Comparison of ENCODE assay signal across 14 mouse cellular contexts in the genomic region with DNA sequence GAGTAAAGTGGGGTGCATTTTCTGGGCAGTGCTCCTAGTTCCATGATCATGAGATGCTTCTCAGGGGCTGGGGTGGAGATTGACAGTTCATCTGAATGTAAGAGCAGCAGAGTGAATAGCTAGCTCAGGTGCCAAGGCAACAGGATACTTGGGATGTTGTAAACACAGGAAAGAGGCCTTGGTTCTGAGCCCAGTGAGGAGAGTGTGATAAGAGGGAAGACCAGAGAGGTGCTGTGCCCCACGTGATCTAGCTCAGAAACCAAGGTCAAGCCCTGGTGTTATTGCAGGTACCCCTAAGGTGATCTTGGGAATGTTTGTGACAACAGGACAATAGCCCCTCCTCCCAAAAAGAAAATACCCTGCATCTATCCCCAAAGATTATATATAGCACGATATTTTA.
"Had no signal": no experiment of that assay in that cellular context is flagged by ENCODE, and none has a peak within 500 bp of the region (broad histone marks: within the 10 kb centered on the region; RNA-seq: fewer than 3 reads in every experiment).

No protein-coding gene starts in this region.

- H3K4me3 ChIP-seq: intestine, embryonic 15.5 days; liver, embryonic 15.5 days; stomach, embryonic 15.5 days had no signal

- H3K4me2 ChIP-seq: intestine, embryonic 15.5 days; liver, embryonic 11.5 days; liver, embryonic 15.5 days; lung, embryonic 14.5 days; midbrain, embryonic 11.5 days; stomach, embryonic 15.5 days had no signal

- H3K4me1 ChIP-seq: intestine, embryonic 15.5 days; liver, embryonic 15.5 days; stomach, embryonic 15.5 days had no signal

- H3K36me3 ChIP-seq: intestine, embryonic 15.5 days; liver, embryonic 15.5 days; stomach, embryonic 15.5 days had no signal

- H3K27me3 ChIP-seq: intestine, embryonic 15.5 days; liver, embryonic 15.5 days; stomach, embryonic 15.5 days had no signal

- H3K9me3 ChIP-seq: intestine, embryonic 15.5 days; liver, embryonic 15.5 days; stomach, embryonic 15.5 days had no signal

- ATAC-seq: intestine, embryonic 15.5 days had no signal

- H3K9ac ChIP-seq: intestine, embryonic 15.5 days; liver, embryonic 15.5 days; lung, embryonic 14.5 days; stomach, embryonic 15.5 days had no signal

- DNase-seq: kidney, adult 18-20 months; kidney, adult 9 months; kidney, postnatal 14 days; lung, embryonic 14.5 days; midbrain, embryonic 14.5 days; retina, postnatal 1 day; right cerebral cortex, postnatal 25 days; spleen, adult 18-20 months; thymus, postnatal 25 days had no signal

- H3K27ac ChIP-seq: intestine, embryonic 15.5 days; liver, embryonic 15.5 days; stomach, embryonic 15.5 days had no signal
